Mouse (Mus musculus): ENCODE data around the gene Wdtc1.

GRCm38 (mm10) chr4:133375812-133376577 lies 22.7 kb upstream of the Wdtc1 start:
- TF ChIP-seq GATA2 (IDR thresholded peaks at IDR 0.05; ENCODE audit: borderline replicate concordance, low read depth, low read length) (no peak), CTCF (IDR thresholded peaks at IDR 0.05; ENCODE audit: low read depth, low read length) (no peak), GATA1 (IDR thresholded peaks at IDR 0.05; ENCODE audit: borderline replicate concordance, low read length) (no peak), POLR2AphosphoS5 (IDR thresholded peaks at IDR 0.05; ENCODE audit: insufficient replicate concordance, low read depth, low read length) (no peak)

Measured in G1E (cell line).